Mouse (Mus musculus) small intestine, adult 10 weeks (tissue): ENCODE measurements around the gene Pla2g4e. TPM values are rescaled to one million over a fixed set of nuclear protein-coding genes. Genes with fewer than 3 reads are reported as not detected.

Experiments
- polyA plus RNA-seq: library from polyadenylated mRNA; stranded (reverse); fragments of 350-450 nt; fragmentation: Illumina TruSeq; extraction: RNeasy Lipid Tissue Mini Kit (QIAGEN cat#74804); gene quantifications from one replicate; pipeline ENCODE4 v1.2.3, GENCODE M21; 2014; ENCODE audit warnings: low replicate concordance

Gene Pla2g4e
- polyA plus RNA-seq, result not detected

DNA sequence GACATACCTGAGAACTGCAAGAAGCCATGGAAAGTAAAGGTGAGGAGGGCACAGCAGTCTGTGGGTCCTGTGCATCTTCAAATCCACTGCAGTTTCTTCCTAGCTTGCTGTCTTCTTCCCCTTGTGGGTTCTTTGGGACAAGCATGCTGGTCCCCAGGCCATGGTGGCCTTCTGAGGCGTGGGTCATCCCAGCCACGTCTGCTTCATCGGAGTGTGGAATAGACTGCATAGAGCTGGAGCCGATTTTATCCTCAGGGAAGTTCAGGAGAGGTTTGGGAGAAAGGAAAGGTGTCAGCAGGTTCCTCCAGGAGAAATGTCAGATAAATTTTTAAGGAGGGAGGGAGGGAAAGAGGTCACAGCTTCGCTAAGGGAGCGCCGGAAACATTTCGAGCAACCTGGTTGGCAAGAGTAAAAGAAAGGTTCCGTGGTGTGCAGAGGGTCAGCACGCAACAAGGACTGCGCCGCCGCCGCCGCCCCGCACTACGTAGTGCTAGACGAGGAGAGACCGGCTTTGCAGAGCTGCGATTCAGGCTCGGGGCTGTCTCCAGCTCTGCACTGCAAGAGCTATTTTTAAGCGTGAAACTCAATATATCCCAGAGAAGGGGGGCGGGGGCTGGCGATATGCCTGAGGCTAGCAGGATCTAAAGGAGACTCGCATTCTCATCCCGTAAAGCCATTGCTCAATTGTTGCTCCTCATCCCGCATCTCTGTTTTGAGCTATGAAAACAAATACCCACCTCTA, at the start of gene Pla2g4e:
Gene Pla2g4e, minus strand, starts transcription at position 657 of the 742 bp plus-strand sequence.

GRCm38 (mm10) chr2:120288995-120289394, 43.9 kb upstream of the Pla2g4e start, which contains the start of gene Pla2g4d:
Gene Pla2g4d (minus strand): TSS chr2:120289197.

DNA sequence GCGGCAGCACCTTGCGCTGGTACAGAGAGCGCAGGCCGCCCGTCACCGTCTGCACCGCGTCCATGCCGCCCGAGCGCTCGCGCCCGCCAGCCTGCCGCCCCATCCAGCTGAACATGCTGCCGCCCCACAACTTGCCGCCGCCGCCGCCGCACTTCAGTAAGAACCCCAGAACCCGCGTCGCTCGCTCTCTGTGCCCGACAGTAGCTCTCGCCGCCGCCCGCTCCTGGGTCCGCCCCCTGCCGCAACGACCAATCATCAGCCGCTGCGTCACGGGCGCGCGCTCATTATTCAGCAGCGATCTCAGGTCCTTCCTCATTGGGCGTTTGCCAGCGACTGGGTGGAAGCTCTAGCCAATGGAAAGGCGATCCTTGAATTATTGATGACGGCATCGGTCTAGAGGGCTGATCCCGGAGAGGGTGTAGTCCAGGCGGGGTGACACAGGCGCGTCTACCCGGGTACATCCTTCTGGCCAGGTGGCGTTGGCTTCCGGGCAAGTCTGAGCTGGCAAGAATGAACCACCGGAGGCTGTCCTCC, 90.7 kb downstream of the Pla2g4e start, which contains the start of gene Ehd4:
Gene Ehd4, minus strand, starts transcription at position 246 of the 534 bp plus-strand sequence.

Other genes with a start within 250 kb of the Pla2g4e start
- gene Jmjd7, start 217.9 kb downstream of the Pla2g4e start, polyA plus RNA-seq, result not detected
- gene Gm28042, start 217.8 kb downstream of the Pla2g4e start, polyA plus RNA-seq, result not detected
- 0.30 TPM for gene Pla2g4b, start 211.9 kb downstream of the Pla2g4e start, polyA plus RNA-seq
- 19.8 TPM for gene Ehd4, start 90.7 kb downstream of the Pla2g4e start, polyA plus RNA-seq
- not detected for gene Pla2g4d, start 43.9 kb upstream of the Pla2g4e start, polyA plus RNA-seq
- gene Pla2g4f, start 68.8 kb upstream of the Pla2g4e start, polyA plus RNA-seq, result not detected
- gene Vps39, start 107.8 kb upstream of the Pla2g4e start, polyA plus RNA-seq, result 18.8 TPM
- 55.0 TPM for gene Ganc, start 158.6 kb upstream of the Pla2g4e start, polyA plus RNA-seq
- 65.8 TPM for gene Tmem87a, start 158.8 kb upstream of the Pla2g4e start, polyA plus RNA-seq
- 2.0 TPM for gene Capn3, start 210.7 kb upstream of the Pla2g4e start, polyA plus RNA-seq